Mouse (Mus musculus): ENCODE results near the gene Pold1.

Pold1 gene

GRCm38 (mm10) chr7:44485572-44486195 lies 63.0 kb downstream of the Pold1 start:
- no peak for DNase-seq (ENCODE audit: low read depth, low spot score)

- DNase-seq (ENCODE audit: low read depth, low spot score), result peak; percentile 65
Measured at GRCm38 (mm10) chr7:44484841-44485571, 63.6 kb downstream of the Pold1 start.

DNA sequence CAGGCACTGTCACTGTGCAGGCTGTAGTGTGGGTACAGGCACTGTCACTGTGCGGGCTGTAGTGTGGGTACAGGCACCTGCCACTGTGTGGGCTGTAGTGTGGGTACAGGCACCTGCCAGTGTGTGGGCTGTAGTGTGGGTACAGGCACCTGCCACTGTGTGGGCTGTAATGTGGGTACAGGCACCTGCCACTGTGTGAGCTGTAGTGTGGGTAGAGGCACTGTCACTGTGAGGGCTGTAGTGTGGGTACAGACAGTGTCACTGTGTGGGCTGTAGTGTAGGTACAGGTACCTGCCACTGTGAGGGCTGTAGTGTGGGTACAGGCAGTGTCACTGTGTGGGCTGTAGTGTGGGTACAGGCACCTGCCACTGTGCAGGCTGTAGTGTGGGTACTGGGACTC lies 64.5 kb downstream of the Pold1 start:
- DNase-seq (ENCODE audit: low read depth, low spot score), result no peak

- no peak for DNase-seq (ENCODE audit: low read depth, low spot score)
Measured at GRCm38 (mm10) chr7:44482836-44483435, 65.7 kb downstream of the Pold1 start.
